Mouse (Mus musculus) bone marrow macrophage, adult 2 months (primary cell): ENCODE data around the gene Cpeb2. TPM values are rescaled to one million over a fixed set of nuclear protein-coding genes. Genes with fewer than 3 reads are reported as not detected.

ENCODE experiments used
- H3K27ac ChIP-seq: 2 replicates; pipeline ENCODE4 v1.5.1; 2012; ENCODE audit warnings: low read depth, low read length; ENCODE audit not compliant: insufficient read depth
- H3K4me1 ChIP-seq: 2 replicates; pipeline ENCODE4 v1.6.1; 2012; ENCODE audit warnings: low read length; ENCODE audit not compliant: control insufficient read depth, insufficient read depth
- H3K4me3 ChIP-seq: 2 replicates; pipeline ENCODE4 v1.5.1; 2012; ENCODE audit warnings: mild to moderate bottlenecking, low read length, moderate library complexity; ENCODE audit not compliant: insufficient read depth
- CTCF ChIP-seq: IDR thresholded peaks from 2 replicates; pipeline ENCODE4 v1.5.1; 2012; ENCODE audit warnings: low read depth, mild to moderate bottlenecking, low read length, moderate library complexity
- POLR2A ChIP-seq: IDR thresholded peaks from 2 replicates; pipeline ENCODE4 v1.6.1; 2012; ENCODE audit warnings: mild to moderate bottlenecking, low read depth, low read length, borderline replicate concordance
- polyA plus RNA-seq: library from polyadenylated mRNA; stranded (reverse); fragments of >200 nt; gene quantifications from 2 replicates; pipeline ENCODE4 v1.2.4, GENCODE M21; 2012; ENCODE audit not compliant: missing spikeins, insufficient read depth, insufficient read length

The Cpeb2 gene
- polyA plus RNA-seq, 1 experiment, result 18.0 TPM

DNA sequence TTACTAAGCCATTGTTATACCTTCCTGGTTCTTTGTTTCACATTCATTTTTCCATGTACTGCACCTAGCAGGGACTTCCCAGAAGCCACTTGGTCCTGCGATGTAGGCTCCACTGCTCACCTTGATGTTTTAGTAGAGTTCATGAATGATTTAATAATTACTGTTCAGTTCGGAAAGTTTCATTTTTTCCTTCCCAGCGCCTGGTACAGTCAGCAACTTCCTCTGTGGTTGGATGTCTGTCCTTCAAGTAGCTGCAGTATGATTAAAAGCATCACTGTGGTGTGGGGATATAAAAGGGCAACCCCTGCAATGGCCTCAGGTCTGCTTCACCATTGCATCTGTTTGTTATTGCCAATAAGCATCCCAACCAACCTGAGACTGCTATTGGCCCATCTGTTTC lies 72.5 kb downstream of the Cpeb2 start:
- no peak for TF ChIP-seq POLR2A
- no peak for TF ChIP-seq CTCF
- Histone ChIP-seq H3K4me1 (no peaks in the 10 kb centered on the region), H3K27ac (no peak overlapping the region), H3K4me3 (no peak overlapping the region)

DNA sequence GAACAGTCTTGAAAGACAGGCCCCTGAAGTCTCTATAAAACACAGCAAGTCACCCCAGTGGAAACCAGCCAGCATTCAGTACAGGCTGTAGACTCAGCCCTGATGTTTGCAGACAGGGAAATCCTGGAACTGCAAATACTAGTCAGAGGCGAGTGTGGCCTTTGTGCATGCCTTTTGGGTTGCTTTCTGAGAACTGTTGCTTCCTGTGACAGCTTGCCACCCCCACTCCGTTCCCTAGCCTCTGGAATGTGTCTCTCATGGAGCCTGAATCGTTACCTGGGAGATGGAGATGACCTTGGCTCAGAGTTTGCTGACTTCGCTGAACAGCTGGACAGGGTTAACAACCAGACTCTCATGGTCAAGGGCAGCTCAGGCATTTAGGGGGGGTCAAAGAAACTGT lies 77.0 kb downstream of the Cpeb2 start:
- no peak overlapping the region for H3K4me3 ChIP-seq
- H3K27ac ChIP-seq, result no peak overlapping the region
- H3K4me1 ChIP-seq, result no peaks in the 10 kb centered on the region
- no peak for TF ChIP-seq POLR2A
- TF ChIP-seq CTCF, result no peak

DNA sequence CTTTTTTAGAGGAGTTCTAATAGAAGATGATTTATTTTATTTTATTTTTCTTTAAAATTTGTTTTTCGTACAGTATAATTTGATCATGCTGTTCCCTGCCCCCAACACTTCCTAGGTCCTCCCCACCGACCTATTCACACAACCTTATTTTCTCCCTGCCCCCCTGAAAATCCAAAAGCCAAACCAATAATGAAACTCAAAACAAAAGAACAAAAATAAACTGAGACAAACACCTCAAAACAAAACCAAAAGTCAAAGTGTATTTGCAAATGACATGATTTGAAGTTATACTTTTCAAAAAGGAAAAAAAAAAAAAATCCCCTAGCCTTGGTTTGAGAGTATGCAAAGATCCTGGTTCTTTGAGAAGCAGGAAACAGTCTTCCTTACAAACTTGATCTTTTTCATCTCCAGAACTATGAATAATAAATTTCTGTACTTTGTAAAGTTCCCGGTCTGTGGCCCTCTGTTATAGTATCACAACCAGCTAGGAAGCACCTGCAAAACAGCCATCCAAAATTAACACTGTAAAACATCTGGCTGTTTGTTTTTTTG lies 91.4 kb downstream of the Cpeb2 start:
- H3K4me3 ChIP-seq, result no peak overlapping the region
- H3K27ac ChIP-seq, result no peak overlapping the region
- no peaks in the 10 kb centered on the region for H3K4me1 ChIP-seq
- TF ChIP-seq CTCF (no peak), POLR2A (no peak)

DNA sequence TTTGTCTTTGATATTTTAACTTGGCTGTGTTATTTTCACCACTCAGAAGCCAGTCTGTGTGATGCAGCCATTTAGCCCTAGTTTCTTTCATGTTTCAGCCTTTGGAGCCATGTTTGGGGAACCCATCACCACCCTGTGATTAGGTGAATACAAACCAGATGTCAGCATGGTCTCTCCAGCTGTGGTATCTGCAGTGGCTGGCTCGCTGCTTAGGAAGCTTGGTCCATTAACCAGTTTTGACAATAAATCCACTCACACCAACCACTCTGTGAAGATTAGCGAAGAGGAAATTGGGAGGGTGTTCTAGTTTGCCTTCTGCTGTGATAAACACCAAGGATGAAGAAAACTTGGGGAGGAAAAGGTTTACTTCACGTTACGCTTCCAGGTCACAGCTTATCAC lies 92.6 kb downstream of the Cpeb2 start:
- H3K27ac ChIP-seq, result no peak overlapping the region
- no peak overlapping the region for H3K4me3 ChIP-seq
- no peaks in the 10 kb centered on the region for H3K4me1 ChIP-seq
- TF ChIP-seq CTCF, result no peak
- TF ChIP-seq POLR2A, result no peak

DNA sequence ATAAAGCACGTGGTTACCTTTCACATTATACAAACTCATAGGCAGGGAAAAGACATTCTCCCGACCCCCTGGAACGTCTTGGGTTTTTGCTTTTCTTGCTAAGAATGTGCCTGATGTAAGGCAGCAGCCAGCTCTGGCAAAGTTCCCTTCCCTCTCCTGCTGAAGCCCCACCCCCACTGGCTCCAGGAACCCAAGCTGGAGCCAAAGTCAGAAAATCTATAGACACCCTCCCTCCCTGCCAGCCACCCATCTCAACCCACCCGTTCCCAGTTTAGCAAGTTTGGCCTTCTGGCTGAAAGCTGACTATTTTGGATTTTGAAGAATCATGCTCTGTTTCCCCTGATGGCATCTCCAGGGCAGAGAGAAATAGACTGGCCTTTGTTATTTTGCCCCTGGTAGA lies 95.6 kb downstream of the Cpeb2 start:
- Histone ChIP-seq H3K27ac (no peak overlapping the region), H3K4me3 (no peak overlapping the region), H3K4me1 (no peaks in the 10 kb centered on the region)
- TF ChIP-seq CTCF (no peak), POLR2A (no peak)

DNA sequence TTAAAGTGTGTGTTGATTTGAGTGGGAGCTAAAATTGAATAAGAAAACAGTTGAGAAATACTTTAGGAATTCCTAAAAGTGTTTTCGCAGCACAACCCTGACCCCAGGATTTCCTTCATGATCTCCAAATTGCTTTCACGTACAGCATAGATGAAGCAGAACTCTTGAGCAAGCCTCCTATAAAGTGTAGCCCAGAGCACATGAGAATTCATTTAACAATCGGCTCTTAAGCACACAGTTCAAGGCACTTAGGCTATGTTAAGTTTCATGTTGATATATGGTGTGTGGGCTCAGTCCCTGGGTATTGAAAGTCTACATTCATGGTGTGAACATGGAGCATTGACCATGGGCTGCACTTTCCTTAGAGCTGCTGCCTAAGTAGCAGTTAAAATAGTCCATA lies 97.3 kb downstream of the Cpeb2 start:
- H3K4me1 ChIP-seq, result no peaks in the 10 kb centered on the region
- H3K4me3 ChIP-seq, result no peak overlapping the region
- no peak overlapping the region for H3K27ac ChIP-seq
- TF ChIP-seq CTCF (no peak), POLR2A (no peak)

DNA sequence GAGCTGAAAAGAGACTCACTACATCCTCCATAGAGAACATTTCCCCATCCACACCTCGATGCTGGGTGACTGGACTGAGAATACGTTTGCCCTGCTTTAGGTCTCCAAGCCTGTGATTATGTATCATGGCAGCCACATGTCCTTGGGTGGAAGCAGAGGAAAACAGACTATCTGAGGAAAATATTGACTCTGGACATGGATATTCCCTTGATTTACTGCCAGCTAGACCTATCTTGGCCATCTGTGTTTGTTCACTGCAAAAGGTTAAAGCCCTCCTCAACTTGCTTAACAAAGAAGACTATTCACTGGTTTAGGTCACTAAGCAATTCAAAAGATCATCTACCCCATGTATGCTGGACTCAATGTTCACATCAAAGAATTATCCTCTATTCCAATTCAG lies 101.5 kb downstream of the Cpeb2 start:
- Histone ChIP-seq H3K4me3 (no peak overlapping the region), H3K27ac (no peak overlapping the region), H3K4me1 (no peaks in the 10 kb centered on the region)
- TF ChIP-seq CTCF (no peak), POLR2A (no peak)

DNA sequence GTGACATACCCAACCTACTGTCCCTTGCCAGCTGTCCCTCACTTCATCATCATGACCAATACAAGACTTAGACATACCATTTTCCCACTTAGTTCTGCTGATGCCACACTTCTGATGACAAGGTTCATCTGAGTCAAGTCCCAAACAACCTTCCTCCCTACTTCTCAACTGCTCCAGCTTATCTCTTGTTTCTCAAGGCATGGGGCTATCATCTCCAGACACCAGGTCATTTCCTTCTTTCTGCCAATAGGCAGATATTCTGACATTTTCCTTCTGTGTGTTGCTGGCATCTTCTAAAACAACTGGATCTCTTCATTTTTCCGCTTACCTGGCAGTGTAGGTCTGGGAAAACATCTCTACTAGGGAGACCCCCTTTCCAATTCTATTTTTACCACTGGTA lies 104.2 kb downstream of the Cpeb2 start:
- H3K27ac ChIP-seq, result no peak overlapping the region
- no peaks in the 10 kb centered on the region for H3K4me1 ChIP-seq
- TF ChIP-seq POLR2A (no peak), CTCF (no peak)
- H3K4me3 ChIP-seq, result no peak overlapping the region

DNA sequence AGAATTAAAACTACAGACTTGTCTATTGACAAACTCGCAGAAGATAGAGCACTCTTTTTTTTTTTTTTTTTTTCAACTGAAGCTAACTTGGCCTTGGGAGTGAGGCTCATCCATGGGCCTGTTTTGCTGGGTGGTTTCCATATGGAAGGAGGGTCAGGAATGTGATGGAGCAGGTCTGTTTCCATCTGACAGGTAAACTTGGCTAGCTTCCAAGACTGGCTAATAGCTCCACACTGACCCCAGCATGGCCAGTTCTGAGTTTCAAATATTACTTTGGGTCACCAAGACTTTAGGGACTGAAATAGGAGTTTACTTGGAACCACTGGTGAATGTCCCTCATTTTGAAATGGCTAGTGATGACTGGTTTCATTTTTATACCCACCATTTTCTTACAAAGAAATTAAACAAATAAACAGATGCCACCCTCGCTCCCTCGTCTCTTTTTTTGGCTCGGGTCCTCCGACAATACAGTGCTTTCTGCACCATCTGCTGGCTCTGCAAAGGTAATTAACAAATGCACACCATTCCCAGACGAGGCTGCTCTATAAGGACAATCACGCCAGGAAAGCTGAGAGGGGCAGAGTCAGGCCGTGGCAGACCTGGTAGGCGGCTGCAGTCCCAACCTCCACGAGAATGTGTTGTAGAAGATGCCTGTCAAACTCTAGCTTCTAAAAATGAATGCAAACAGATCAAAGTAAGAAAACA lies 106.0 kb downstream of the Cpeb2 start:
- H3K4me1 ChIP-seq, result no peaks in the 10 kb centered on the region
- H3K4me3 ChIP-seq, result no peak overlapping the region
- TF ChIP-seq POLR2A (no peak), CTCF (no peak)
- no peak overlapping the region for H3K27ac ChIP-seq
